Mouse (Mus musculus): ENCODE measurements at regions not wholly inside any gene's neighbourhood (a gene's known extent, or its start where the extent isn't known, plus 50 kb on each side); places are given as distances from the start of the nearest gene placed in this dataset.

GRCm38 (mm10) chr2:45439146-45439545, 322.0 kb upstream of the Zeb2 start:
- TF ChIP-seq EP300 (IDR thresholded peaks at IDR 0.05; ENCODE audit: insufficient read depth, low read depth, low read length) (no peak), CTCF (IDR thresholded peaks at IDR 0.05; ENCODE audit: low read depth, low read length) (no peak), POLR2A (IDR thresholded peaks at IDR 0.05; ENCODE audit: insufficient read depth, low read length) (no peak)
- Histone ChIP-seq H3K27me3 (ENCODE audit: control insufficient read depth, insufficient read depth, low read length, poor library complexity, severe bottlenecking) (no peaks in the 10 kb centered on the region), H3K4me3 (ENCODE audit: low read depth, low read length) (no peak overlapping the region), H3K4me1 (ENCODE audit: control insufficient read depth, insufficient read depth, low read length) (no peaks in the 10 kb centered on the region), H3K9me3 (replicated peaks; ENCODE audit: control insufficient read depth, insufficient read depth, low read length, poor library complexity, severe bottlenecking) (no peaks in the 10 kb centered on the region), H3K36me3 (ENCODE audit: control insufficient read depth, insufficient read depth, low read length, poor library complexity, severe bottlenecking) (no peaks in the 10 kb centered on the region), H3K27ac (ENCODE audit: insufficient read depth, low read length) (no peak overlapping the region), H3K9ac (ENCODE audit: low read depth, poor library complexity, severe bottlenecking) (no peak overlapping the region)

- no peaks in the 10 kb centered on the region for H3K36me3 ChIP-seq (ENCODE audit: control insufficient read depth, insufficient read depth, low read length, poor library complexity, severe bottlenecking)
- no peak overlapping the region for H3K9ac ChIP-seq (ENCODE audit: low read depth, poor library complexity, severe bottlenecking)
- no peaks in the 10 kb centered on the region for H3K27me3 ChIP-seq (ENCODE audit: control insufficient read depth, insufficient read depth, low read length, poor library complexity, severe bottlenecking)
- no peaks in the 10 kb centered on the region for H3K9me3 ChIP-seq (replicated peaks; ENCODE audit: control insufficient read depth, insufficient read depth, low read length, poor library complexity, severe bottlenecking)
- TF ChIP-seq POLR2A (IDR thresholded peaks at IDR 0.05; ENCODE audit: insufficient read depth, low read length) (no peak), CTCF (IDR thresholded peaks at IDR 0.05; ENCODE audit: low read depth, low read length) (no peak), EP300 (IDR thresholded peaks at IDR 0.05; ENCODE audit: insufficient read depth, low read depth, low read length) (no peak)
- no peak overlapping the region for H3K4me3 ChIP-seq (ENCODE audit: low read depth, low read length)
- H3K4me1 ChIP-seq (ENCODE audit: control insufficient read depth, insufficient read depth, low read length) = no peaks in the 10 kb centered on the region
- H3K27ac ChIP-seq (ENCODE audit: insufficient read depth, low read length) = no peak overlapping the region
Observed at GRCm38 (mm10) chr2:45438739-45439138, 321.5 kb upstream of the Zeb2 start.

GRCm38 (mm10) chr2:45435261-45435980, 318.2 kb upstream of the Zeb2 start:
- H3K9ac ChIP-seq (ENCODE audit: low read depth, poor library complexity, severe bottlenecking) = no peak overlapping the region
- TF ChIP-seq CTCF (IDR thresholded peaks at IDR 0.05; ENCODE audit: low read depth, low read length) (no peak), POLR2A (IDR thresholded peaks at IDR 0.05; ENCODE audit: insufficient read depth, low read length) (no peak), EP300 (IDR thresholded peaks at IDR 0.05; ENCODE audit: insufficient read depth, low read depth, low read length) (no peak)
- no peak overlapping the region for H3K27ac ChIP-seq (ENCODE audit: insufficient read depth, low read length)

GRCm38 (mm10) chr2:45434789-45435188, 317.6 kb upstream of the Zeb2 start:
- no peak overlapping the region for H3K27ac ChIP-seq (ENCODE audit: insufficient read depth, low read length)
- TF ChIP-seq EP300 (IDR thresholded peaks at IDR 0.05; ENCODE audit: insufficient read depth, low read depth, low read length) = no peak
- no peak for TF ChIP-seq POLR2A (IDR thresholded peaks at IDR 0.05; ENCODE audit: insufficient read depth, low read length)

More at GRCm38 (mm10) chr2:45435261-45435980, 318.2 kb upstream of the Zeb2 start:
- H3K36me3 ChIP-seq (ENCODE audit: control insufficient read depth, insufficient read depth, low read length, poor library complexity, severe bottlenecking) = no peaks in the 10 kb centered on the region
- H3K4me3 ChIP-seq (ENCODE audit: low read depth, low read length) = no peak overlapping the region
- no peaks in the 10 kb centered on the region for H3K4me1 ChIP-seq (ENCODE audit: control insufficient read depth, insufficient read depth, low read length)
- H3K9me3 ChIP-seq (replicated peaks; ENCODE audit: control insufficient read depth, insufficient read depth, low read length, poor library complexity, severe bottlenecking) = no peaks in the 10 kb centered on the region
- H3K27me3 ChIP-seq (ENCODE audit: control insufficient read depth, insufficient read depth, low read length, poor library complexity, severe bottlenecking) = no peaks in the 10 kb centered on the region

GRCm38 (mm10) chr2:45434169-45434568, 317.0 kb upstream of the Zeb2 start:
- Histone ChIP-seq H3K4me1 (ENCODE audit: control insufficient read depth, insufficient read depth, low read length) (no peaks in the 10 kb centered on the region), H3K27ac (ENCODE audit: insufficient read depth, low read length) (no peak overlapping the region), H3K4me3 (ENCODE audit: low read depth, low read length) (no peak overlapping the region), H3K9ac (ENCODE audit: low read depth, poor library complexity, severe bottlenecking) (no peak overlapping the region), H3K27me3 (ENCODE audit: control insufficient read depth, insufficient read depth, low read length, poor library complexity, severe bottlenecking) (no peaks in the 10 kb centered on the region), H3K9me3 (replicated peaks; ENCODE audit: control insufficient read depth, insufficient read depth, low read length, poor library complexity, severe bottlenecking) (no peaks in the 10 kb centered on the region), H3K36me3 (ENCODE audit: control insufficient read depth, insufficient read depth, low read length, poor library complexity, severe bottlenecking) (no peaks in the 10 kb centered on the region)
- no peak for TF ChIP-seq CTCF (IDR thresholded peaks at IDR 0.05; ENCODE audit: low read depth, low read length)
- no peak for TF ChIP-seq EP300 (IDR thresholded peaks at IDR 0.05; ENCODE audit: insufficient read depth, low read depth, low read length)
- TF ChIP-seq POLR2A (IDR thresholded peaks at IDR 0.05; ENCODE audit: insufficient read depth, low read length) = no peak

More at GRCm38 (mm10) chr2:45434789-45435188, 317.6 kb upstream of the Zeb2 start:
- Histone ChIP-seq H3K9ac (ENCODE audit: low read depth, poor library complexity, severe bottlenecking) (no peak overlapping the region), H3K36me3 (ENCODE audit: control insufficient read depth, insufficient read depth, low read length, poor library complexity, severe bottlenecking) (no peaks in the 10 kb centered on the region), H3K9me3 (replicated peaks; ENCODE audit: control insufficient read depth, insufficient read depth, low read length, poor library complexity, severe bottlenecking) (no peaks in the 10 kb centered on the region), H3K4me1 (ENCODE audit: control insufficient read depth, insufficient read depth, low read length) (no peaks in the 10 kb centered on the region), H3K4me3 (ENCODE audit: low read depth, low read length) (no peak overlapping the region), H3K27me3 (ENCODE audit: control insufficient read depth, insufficient read depth, low read length, poor library complexity, severe bottlenecking) (no peaks in the 10 kb centered on the region)

- Histone ChIP-seq H3K27me3 (ENCODE audit: control insufficient read depth, insufficient read depth, low read length, poor library complexity, severe bottlenecking) (no peaks in the 10 kb centered on the region), H3K27ac (ENCODE audit: insufficient read depth, low read length) (no peak overlapping the region), H3K9ac (ENCODE audit: low read depth, poor library complexity, severe bottlenecking) (no peak overlapping the region), H3K9me3 (replicated peaks; ENCODE audit: control insufficient read depth, insufficient read depth, low read length, poor library complexity, severe bottlenecking) (no peaks in the 10 kb centered on the region), H3K4me1 (ENCODE audit: control insufficient read depth, insufficient read depth, low read length) (no peaks in the 10 kb centered on the region), H3K36me3 (ENCODE audit: control insufficient read depth, insufficient read depth, low read length, poor library complexity, severe bottlenecking) (no peaks in the 10 kb centered on the region), H3K4me3 (ENCODE audit: low read depth, low read length) (no peak overlapping the region)
- no peak for TF ChIP-seq CTCF (IDR thresholded peaks at IDR 0.05; ENCODE audit: low read depth, low read length)
- TF ChIP-seq EP300 (IDR thresholded peaks at IDR 0.05; ENCODE audit: insufficient read depth, low read depth, low read length) = no peak
- TF ChIP-seq POLR2A (IDR thresholded peaks at IDR 0.05; ENCODE audit: insufficient read depth, low read length) = no peak
Observed at GRCm38 (mm10) chr2:45431366-45431765, 314.2 kb upstream of the Zeb2 start.
